Mouse (Mus musculus): ENCODE results near the gene Gpr162.
"Not testable (repeated sequence)": the region's sequence is repeated elsewhere in the genome, so short reads cannot be mapped to it uniquely, and the experiment has no call there.

Gpr162 gene

DNA sequence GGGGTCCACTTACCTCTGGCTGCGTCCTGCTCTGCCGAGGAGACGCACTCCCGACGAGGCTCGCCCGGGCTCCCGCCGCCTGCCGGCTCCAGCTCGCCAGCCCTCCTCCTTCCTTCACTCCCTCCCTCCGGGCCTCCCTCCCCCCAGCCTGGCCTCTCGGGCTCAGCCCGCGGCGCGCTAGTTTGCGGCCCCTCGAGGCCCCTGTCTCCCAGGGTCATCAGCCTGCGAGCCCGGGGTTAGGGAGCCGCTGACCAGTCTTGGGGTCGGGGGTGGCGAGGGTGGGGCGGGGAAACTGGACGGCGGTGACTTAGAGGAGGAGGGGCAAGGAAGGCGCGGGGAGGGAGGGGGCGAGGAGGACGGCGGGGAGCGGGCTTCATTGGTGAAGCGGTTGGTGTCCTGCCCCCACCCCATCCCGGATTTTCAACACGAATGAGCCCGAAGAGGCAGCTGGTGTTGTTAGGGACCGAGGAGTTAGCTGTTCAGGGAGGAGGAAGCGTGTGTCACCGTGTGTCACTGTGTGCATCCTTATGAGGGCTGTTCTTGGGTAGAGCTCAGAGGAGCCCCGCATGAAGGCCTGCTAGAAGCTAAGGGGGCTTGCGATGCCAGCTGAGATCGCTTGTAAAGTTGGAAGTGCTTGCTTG, at the start of gene Gpr162:
Gpr162 (minus strand) TSS at position 326 of the 641 bp plus-strand sequence.
- DNase-seq (ENCODE audit: low spot score in 2 of 2), result peak; percentile 42 to 51

DNA sequence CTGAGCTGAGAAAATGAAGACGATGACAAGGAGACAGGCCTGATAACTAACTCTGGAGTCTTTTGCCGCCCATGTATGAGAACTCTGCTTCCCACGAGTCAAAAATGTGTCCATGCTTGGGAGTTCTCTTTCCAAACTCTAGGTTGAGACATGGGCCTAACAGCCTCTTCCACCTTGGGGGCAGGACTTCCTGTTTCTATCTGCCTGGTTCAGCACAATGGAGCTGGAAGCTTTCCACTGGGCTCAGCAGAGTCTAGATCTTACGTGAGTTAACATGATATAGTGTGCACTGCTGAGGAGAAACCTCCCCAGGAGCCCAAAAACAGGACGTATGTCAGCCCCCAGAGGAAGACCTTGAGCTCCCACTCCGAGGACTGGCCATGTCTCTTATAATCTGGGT, 49.4 kb upstream of the Gpr162 start:
- DNase-seq (ENCODE audit: low spot score in 2 of 2), result no peak

DNA sequence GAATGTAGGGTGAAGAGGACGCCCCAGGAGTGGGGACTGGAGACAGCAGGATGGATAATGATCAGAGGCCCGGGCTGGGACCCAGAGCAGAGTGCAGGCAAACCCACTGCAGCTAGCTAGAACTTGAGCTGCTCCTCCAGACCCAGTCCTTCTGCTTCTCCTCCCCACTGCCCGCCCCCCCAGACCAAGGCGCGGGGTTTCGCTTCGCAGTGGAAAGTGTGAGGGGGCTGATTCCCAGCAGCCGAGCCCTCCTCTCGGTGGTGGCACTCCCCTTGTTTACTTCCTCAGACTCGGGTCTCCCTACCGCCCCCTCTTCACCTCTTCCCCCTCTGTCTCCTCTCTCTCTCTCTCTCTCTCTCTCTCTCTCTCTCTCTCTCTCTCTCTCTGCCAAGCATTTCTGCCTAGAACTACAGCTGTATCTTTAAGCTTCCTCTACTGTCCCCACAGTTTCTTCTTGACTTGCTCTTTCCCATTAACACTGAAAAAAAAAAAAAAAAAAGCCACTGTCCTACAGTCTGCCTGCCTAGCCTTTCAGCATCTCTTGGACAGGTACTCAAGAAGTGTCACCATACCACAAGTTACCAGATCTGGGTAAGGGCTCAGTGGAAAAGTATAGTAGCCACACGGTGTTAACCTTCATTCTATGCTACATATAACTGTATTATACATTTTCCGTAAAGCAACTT, 47.9 kb upstream of the Gpr162 start, which contains the start of gene Lag3:
Lag3 (minus strand) TSS at position 173 of the 686 bp plus-strand sequence.
- DNase-seq (ENCODE audit: low spot score in 2 of 2), result no peak

DNA sequence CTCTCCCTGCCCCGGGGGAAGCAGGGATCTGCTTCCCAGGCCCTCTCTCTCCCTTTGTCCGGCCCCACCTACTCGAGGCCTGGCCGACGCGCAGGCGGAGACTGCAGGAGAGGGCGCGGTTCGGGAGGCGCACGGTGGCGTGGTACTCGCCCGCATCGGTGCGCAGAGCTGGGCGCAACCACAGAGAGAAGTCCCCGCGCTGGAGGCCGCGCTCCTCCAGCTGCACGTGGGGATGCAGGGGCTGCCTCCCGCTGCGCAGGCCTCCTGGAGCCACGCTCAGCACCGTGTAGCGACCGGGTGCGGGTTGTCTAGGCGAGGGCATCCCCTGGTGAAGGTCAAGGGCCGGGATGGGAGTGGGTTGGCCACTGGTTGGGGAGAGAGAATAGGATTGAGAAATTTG, 46.2 kb upstream of the Gpr162 start:
- no peak for DNase-seq (ENCODE audit: low spot score in 2 of 2)

DNA sequence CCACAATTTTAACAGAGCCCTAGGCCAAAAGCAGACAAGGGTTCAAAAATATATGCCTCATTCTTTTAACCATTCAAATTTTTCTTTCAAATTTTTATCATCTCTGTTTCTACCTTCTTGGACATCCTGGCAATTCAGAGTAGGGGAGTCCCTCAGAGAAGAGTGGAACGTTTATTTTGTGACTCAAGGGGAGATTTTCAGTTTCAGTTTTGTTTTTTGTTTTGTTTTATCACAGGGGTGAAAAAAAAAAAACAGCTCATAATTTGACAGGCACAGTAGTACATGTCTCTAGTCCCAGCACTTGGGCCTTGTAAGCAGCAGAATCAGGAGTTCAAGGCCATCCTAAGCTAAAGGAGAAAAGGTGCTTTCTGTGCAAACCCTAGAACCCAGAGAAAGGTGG, 44.0 kb upstream of the Gpr162 start:
- DNase-seq (ENCODE audit: low spot score in 2 of 2), result no peak

DNA sequence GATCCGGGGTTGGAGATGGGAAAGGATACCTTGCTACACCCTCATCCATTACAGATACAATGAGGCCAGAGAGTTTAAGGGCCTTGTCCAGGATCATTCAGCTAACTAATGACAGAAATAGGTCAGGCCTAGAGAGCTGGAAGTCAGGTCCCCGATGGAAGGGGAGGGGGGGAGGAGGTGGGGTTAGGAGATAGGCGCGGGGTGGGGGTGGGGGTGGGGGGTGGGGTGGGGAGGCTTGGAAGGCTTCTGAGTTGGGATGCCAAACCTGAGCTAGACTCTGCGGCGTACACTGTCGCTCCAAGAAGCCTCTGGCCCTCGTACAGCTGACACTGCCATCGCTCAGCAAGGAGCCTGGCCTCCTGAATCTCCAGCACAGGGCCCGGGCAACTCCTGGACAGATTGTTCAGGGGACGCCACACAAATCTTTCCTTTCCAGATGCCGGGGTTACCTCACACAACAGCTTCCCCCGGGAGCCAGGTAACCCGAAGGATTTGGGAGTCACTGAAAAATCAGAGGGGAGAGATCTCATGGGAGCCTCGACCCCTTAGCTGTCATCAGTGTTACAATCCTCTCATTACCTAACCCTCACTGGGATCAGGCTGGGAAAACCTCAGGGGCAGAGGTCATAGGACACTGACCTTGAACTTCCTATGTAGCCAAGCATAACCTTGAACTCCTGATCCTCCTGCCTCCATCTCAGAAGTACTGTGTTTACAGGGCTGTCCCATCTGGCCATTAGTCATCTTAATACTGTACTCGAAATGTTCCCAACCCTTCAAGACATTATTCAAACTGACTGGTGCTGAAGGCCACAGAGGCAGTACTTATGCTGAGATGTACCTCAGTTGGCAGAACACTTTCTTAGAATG, 41.4 kb upstream of the Gpr162 start:
- no peak for DNase-seq (ENCODE audit: low spot score in 2 of 2)

DNA sequence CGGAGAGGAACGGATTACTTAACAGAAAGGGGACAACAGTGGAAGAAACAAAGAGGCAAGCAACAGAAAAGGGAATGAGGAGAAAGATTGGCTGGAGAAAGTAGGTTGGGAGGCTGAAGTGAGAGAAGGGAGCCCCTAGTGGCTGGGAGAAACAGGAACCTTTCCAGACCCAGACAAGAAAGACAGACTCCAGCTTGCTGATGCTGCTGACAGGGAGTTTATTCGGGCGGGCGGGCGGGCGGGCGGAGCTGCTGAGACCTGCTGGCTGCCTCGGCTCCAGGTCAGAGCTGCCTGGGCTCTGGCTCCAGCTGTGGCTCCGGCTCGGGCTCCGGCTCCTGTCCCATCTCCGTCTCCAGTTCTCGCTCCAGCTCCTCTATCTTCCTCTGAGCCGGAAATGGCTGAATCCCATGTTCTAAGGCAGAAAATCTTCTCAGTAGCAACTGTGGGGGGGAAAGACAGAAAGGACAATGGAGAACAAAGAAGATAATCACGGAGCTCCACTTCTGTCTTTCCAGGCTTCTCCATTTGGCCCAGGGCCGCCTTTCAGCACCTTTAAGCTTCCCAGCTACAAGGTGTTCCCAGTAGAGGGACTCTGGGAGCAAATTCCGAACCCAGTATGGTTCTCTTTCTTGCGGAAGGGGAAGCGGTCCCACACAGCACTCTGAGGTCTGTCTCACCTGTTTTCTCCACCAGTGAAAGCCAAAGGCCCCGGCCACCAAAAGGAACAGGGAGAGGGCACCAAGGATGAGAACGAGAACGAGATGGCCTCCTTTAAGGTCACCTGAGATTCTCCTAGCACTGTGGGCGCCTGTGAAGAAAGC, 40.6 kb upstream of the Gpr162 start:
- DNase-seq (ENCODE audit: low spot score in 2 of 2), result peak; percentile 62 to 71

DNA sequence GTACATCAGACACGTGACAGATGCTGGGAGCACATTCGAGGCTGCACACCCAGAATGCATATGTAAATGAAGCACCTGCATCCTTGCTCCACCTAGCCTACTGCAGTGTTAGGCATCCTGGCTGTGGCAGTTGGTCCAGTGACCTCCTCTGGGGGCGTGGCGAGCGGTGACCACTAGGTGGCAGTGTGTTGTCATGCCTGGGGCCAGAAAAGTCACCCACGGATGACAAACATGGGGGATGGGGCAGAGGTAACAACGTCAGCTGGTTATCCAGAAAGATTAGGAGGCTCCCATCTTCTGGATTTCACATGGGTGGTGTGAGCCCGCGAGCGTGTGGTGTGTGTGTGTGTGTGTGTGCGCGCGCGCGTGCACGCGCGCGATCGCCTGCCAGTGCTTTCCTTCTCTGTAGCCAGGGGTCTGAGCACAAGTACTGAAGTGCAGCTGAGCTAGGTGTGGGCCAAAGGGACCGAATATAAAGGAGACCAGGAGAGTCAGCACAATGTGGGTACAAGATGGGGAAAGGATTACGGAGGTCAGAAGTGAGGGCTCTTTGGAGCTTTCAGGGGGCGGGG, 39.9 kb upstream of the Gpr162 start:
- peak; percentile 94 to 96 for DNase-seq (ENCODE audit: low spot score in 2 of 2)

DNA sequence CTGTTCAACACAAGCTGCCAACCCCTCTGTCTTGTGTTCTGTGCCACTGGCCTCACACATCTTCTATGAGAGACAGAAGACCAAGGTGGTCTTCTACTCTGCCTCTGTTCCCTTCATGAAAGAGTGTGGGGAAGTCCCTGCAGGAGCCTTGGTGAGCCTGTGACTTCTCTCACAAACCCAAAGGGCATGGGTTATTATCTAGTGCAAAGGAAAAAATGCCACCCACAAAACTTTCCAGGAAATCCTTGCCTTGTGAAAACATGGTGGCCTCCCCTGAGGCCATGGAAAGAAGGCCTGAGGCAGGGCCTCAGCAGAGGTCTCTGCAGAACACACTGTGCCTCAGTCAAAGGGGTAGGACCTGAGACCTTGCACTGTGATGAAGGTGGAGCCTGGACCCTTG, 38.1 kb upstream of the Gpr162 start:
- DNase-seq (ENCODE audit: low spot score in 2 of 2), result no peak

DNA sequence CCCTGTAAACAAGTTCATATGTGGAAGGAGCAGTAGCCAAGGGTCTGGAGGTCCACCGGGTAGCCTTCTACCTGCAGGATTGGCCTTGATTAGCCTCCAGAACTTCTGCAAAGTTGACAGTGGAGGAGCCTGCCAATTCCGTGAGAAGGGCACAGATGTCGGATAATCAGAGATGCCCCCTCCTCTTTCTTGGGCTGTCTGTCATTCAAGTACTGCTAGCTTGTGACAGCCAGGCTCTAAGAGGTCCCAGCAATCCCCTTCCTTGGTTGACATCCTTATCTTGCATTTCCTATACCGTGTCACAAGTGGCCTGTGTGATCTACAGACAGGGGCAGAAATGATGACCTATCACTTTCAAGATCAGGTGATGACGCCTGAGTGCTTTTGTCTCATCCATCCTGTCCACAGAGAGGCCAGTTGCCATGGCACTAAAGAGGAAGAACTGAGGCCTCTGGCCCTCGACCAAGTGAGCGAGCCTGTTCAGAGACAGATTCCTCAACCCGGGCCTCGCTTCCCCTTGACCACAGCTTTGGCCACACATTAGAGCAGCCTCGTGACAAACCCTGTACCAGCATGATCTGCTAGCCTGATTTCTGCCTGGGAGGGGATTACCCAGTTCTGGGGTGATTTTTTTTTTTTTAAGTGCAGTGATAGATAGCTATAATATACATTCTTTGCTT, 37.2 kb upstream of the Gpr162 start:
- peak in 1 of 2 experiments; percentile 30 for DNase-seq (ENCODE audit: low spot score in 2 of 2)

DNA sequence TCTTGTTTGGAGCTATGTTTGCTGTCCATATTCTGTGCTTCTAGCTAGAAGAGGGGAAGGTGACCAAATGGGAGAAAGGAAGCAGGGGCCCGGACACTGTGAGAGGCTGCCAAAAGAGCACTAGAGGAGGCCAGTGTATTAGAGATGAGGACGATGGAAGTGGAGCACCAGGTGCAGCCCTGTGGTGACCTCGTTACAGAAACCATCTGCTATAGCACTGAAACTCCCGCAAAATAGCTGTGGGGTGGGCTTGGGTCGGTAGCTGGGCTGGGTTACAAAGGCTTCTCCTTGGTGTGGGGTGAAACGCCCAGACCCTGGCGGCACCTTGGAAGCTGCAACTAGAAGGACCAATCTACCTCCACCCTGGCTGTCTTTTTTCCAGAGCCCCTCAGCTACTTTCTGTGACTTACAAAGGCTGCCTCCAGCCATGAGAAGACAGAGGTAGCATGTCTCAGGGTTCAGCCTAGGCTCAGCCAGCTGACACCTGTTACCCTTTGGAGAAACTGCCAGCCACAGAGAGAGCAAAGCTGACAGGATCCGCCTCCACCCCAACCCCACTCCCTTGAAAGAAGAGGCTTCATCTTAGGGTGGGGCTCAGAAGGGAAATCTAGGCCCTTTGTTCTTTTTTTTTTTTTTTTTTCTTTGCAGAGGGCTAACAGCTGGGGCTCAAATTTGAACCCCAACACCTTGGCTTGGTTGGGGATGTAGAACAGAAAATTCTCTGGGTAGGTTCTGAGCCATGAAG, 36.4 kb upstream of the Gpr162 start:
- DNase-seq (ENCODE audit: low spot score in 2 of 2), result no peak

DNA sequence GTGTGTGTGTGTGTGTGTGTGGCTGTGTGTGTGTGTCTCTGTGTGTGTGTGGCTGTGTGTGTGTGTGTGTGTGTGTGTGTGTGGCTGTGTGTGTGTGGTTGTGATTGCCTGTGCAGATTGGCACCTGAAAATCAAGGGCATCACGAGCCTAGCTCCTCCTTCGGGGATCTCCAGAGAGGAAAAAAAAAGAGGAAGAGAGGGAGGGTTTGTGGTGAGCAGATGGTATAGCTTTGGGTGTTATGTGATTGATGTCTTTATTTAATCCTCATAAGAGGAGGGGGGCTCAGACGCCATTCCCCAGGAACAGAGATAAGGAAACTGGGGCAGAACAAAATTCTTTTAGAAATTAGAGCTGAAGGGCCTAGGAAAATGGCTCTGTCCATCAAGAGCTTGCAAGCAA, 34.6 kb upstream of the Gpr162 start:
- no peak for DNase-seq (ENCODE audit: low spot score in 2 of 2)

DNA sequence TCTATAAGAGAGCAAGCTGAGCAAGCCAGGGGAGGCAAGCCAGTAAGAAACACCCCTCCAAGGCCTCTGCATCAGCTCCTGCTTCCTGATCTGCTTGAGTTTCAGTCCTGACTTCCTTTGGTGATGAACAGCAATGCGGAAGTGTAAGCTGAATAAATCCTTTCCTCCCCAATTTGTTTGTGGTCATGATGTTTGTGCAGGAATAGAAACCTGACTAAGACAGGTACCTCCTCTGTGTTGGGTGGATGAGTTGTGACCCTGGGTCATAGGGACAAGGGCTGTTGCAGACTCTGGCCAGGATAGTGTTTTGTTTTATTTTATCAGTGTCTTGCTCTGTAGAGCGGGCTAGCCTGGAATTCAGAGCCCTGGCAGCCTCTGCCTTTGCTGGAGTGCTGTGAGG, 30.3 kb upstream of the Gpr162 start:
- not testable (repeated sequence) for DNase-seq (ENCODE audit: low spot score in 2 of 2)

DNA sequence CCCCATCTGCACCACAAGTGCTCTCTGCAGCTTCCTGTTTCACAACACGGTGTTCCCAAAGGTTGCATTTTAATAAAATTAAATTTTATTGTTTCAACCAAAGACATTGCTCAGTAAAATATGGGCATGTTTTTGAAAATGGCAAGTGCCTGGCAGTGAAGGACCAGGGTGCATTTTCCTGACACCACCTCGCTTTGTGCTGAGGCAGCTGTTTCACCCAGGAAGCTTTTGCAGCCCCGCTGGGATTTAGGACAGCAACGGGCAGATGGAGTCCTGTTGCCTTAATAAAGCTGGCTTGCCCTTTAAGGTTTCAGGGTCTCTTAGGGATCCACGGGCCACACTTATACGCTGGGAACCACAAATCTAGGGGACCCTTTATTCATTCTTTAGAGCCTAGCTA, 27.2 kb upstream of the Gpr162 start:
- DNase-seq (ENCODE audit: low spot score in 2 of 2), result no peak

DNA sequence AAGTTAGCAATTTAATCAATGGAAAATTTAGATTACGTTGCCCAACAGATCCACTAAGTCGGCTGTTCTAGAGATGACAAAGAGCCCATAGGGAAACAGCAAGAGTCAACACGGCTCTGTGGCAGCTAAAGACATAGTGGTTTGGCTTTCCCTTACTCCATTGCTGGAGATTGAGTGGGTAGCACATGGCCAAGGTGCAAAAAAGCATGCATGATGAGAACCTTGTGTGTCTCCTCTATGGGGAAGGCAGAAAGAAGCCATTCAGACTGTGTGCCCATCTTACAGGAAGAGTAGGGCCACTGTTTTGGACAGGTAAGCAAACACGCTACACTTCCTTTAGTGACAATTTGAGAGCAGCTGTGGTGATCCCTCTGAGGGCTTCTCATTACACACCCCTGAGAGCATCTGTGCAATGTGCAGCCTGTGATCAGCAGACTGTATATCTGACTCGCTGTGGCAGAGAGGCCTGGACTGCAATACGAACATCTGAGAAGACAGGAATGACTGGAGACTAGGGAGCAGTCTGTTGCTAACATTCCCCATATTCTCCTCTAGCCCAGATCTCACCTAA, 24.9 kb upstream of the Gpr162 start:
- DNase-seq (ENCODE audit: low spot score in 2 of 2), result no peak

DNA sequence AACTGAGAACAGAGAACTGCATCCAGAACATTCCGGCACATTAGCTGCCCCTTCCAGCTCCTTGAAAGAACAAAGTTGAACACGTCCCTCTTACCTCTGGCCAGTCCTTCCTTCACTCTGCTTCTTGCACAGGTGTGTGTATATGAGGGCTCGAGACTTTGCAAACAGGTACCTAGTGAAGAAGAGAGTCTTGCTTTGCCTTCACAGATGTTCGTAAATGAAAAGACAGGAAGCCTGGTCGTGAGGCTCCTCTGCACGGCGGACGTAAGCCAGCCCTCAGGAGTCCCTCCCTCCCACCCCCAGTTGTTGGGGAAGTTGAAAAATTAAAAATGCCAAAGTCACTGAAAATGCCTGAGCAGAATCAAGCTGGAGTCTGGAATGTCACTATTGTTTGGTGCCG, 24.2 kb upstream of the Gpr162 start, which contains the start of gene Cd4:
Cd4 (minus strand) TSS at position 236 of the 400 bp plus-strand sequence.
- no peak for DNase-seq (ENCODE audit: low spot score in 2 of 2)

DNA sequence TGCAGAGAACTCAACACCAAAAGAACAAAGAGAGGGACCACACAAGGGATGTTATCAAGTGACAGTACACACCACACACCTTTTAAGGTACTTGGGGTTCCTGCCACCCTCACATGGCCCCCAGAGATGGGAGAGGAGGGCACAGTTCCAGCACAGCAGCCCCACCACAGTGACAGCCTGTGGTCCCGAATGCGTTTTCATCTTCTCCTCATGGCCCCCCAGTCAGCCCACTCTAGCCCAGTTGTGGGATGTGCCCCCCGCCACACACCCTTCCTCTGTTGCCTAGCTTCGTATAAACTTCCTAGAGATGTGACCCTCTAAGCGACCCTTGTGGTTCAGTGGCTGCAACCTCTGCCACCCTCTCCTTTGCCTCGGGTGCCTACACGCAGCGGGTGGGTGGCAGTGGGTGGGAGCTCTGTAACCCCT, 22.2 kb upstream of the Gpr162 start:
- no peak for DNase-seq (ENCODE audit: low spot score in 2 of 2)

DNA sequence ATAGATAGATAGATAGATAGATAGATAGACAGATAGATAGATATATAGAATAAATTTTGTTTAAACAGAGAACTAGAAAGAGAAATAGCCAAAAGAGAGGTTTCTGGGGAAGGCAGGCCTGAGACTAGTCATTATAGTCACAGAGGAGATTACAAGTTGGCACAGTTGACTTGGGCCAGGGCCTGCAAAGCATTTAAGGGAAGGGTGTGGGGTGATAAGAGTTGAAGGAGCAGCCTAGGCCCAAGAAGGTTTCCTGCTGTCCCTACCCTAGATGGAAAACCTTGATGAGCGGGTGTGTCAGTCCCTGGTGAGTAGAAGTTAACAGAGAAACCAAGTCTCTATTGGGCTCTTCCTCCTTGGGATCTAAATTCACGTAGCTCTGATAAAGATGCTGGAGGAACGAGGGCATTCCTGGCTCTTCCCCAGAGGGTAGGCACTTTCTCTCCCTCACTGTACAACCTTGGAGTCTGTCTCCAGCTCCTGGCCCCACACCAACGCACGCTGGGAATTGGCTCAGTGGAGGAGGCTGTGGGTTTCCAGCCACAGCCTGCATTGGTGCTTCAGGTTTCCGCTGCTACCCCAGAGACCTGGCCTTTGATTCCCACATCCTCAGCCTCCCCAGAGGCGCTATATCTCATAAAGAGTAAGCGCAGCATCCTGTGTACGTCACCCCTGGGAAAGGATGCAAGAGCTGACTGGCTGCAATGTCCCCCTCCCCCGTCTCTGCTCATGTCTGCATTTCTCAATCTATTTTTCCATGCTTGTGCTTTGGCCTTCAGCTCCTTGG, 21.1 kb upstream of the Gpr162 start:
- DNase-seq (ENCODE audit: low spot score in 2 of 2), result no peak

DNA sequence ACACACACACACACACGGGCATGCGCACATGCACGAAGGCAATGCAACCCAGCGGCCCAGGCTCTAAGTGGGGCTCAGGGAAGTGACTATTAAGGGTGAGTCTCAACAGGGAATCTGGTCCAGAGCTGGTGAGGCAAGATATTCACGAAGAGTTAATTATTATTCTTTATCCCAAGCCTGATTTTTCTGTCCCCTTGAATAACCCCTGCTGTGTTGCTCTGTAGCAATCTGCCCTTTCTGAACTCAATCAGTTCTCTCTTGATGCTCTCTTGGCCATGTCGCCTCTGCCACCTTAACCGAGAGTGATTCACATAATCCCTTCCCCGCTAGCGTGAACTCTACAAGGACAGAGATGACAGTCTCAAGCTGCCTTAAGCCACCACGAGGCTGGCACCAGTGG, 19.6 kb upstream of the Gpr162 start:
- no peak for DNase-seq (ENCODE audit: low spot score in 2 of 2)
